In the genomic region with DNA sequence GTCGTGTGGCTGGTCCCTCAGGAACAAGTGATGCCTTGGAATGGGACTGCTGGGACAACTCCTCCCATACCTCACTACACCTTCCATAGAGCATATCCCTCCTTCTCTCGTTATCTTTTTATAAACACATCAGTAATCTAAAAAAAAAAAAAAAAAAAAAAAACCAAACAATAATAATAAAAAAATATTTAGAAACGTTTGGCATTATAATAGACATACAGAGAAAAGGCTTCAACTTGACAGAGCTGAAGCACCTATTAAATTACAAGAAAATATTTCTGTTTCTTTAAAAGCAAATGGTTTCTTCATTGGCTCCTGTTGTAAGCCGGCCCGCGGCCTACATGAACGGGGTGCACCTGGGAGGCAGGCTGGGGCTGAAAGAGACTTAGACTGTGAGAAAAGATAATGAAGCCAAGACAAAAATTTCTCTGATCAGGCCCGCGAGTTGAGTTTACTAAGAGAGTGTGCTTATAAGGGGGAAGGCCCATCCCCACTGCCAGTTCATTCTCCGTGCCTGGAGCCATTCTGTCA, we compare ENCODE assay signal across 8 mouse cellular contexts. TPM values are rescaled to one million over a fixed set of nuclear protein-coding genes. Genes with fewer than 3 reads are reported as not detected.
DNase-seq lines count a peak whose midpoint lies in the region; ATAC-seq and TF ChIP-seq lines count a peak whose summit lies in the region.

No protein-coding gene starts in this region.

- ATAC-seq in forebrain, embryonic 14.5 days = no peak
- no peak for ATAC-seq in megakaryocyte, adult 5-6 weeks (ENCODE audit: poor library complexity, severe bottlenecking)
- ATAC-seq in intestine, embryonic 16.5 days = no peak; the same call in 1 of the 2 replicates

- peaks cover 10% of the 10 kb centered on the region for H3K4me1 ChIP-seq in forebrain, embryonic 10.5 days
- H3K4me1 ChIP-seq in forebrain, embryonic 14.5 days (ENCODE audit: control insufficient read depth, insufficient read depth, low read length) = no peaks in the 10 kb centered on the region
- peaks cover 51% of the 10 kb centered on the region for H3K4me1 ChIP-seq in megakaryocyte, embryonic 14.5 days
- H3K4me1 ChIP-seq in intestine, embryonic 16.5 days (ENCODE audit: control insufficient read depth, insufficient read depth, low read length) = peaks cover 3% of the 10 kb centered on the region; the same call in 1 of the 2 replicates
- peaks cover 2% of the 10 kb centered on the region; the same call in 1 of the 2 replicates for H3K4me1 ChIP-seq in olfactory bulb, adult 2 months (ENCODE audit: control insufficient read depth, insufficient read depth, low read length)

- TF ChIP-seq POLR2A in olfactory bulb, adult 2 months (IDR thresholded peaks at IDR 0.05; ENCODE audit: insufficient read depth, low read depth, low read length) = no peak

- H3K4me2 ChIP-seq in forebrain, embryonic 14.5 days (ENCODE audit: low read length) = no peak overlapping the region; the same call in 1 of the 2 replicates
- H3K4me2 ChIP-seq in intestine, embryonic 16.5 days (ENCODE audit: low read depth, low read length) = peak overlapping the region; percentile 56

- peak overlapping the region; percentile 33 for H3K4me3 ChIP-seq in forebrain, embryonic 10.5 days
- H3K4me3 ChIP-seq in forebrain, embryonic 14.5 days (ENCODE audit: low read depth, low read length) = no peak overlapping the region
- peak overlapping the region; percentile 95 for H3K4me3 ChIP-seq in megakaryocyte, embryonic 14.5 days (replicated peaks)
- H3K4me3 ChIP-seq in intestine, embryonic 16.5 days (ENCODE audit: low read length) = peak overlapping the region; percentile 47
- H3K4me3 ChIP-seq in olfactory bulb, adult 2 months (ENCODE audit: insufficient read depth, low read depth, low read length) = peak overlapping the region; percentile 12; the same call in 1 of the 2 replicates

- H3K27ac ChIP-seq in forebrain, embryonic 10.5 days = 0 out of 2 replicates have a peak overlapping the region, but pooled peaks have one; percentile 64
- H3K27ac ChIP-seq in forebrain, embryonic 14.5 days (ENCODE audit: low read depth, low read length) = no peak overlapping the region
- H3K27ac ChIP-seq in intestine, embryonic 16.5 days (ENCODE audit: low read length) = peak overlapping the region; percentile 72
- no peak overlapping the region for H3K27ac ChIP-seq in olfactory bulb, adult 2 months (ENCODE audit: insufficient read depth, low read depth, low read length)

- no peak for TF ChIP-seq CTCF in olfactory bulb, adult 2 months (IDR thresholded peaks at IDR 0.05; ENCODE audit: insufficient read depth, low read depth, low read length)

- no peaks in the 10 kb centered on the region for H3K27me3 ChIP-seq in forebrain, embryonic 10.5 days (ENCODE audit: poor library complexity, severe bottlenecking)
- H3K27me3 ChIP-seq in forebrain, embryonic 14.5 days (replicated peaks; ENCODE audit: control insufficient read depth, insufficient read depth, low read length) = no peaks in the 10 kb centered on the region
- H3K27me3 ChIP-seq in megakaryocyte, embryonic 14.5 days (replicated peaks) = no peaks in the 10 kb centered on the region
- no peaks in the 10 kb centered on the region for H3K27me3 ChIP-seq in intestine, embryonic 16.5 days (replicated peaks; ENCODE audit: control insufficient read depth, insufficient read depth, low read length)

- DNase-seq in forebrain, embryonic 10.5 days (ENCODE audit: extremely low spot score, low spot score) = peak; percentile 17
- no peak for DNase-seq in forebrain, embryonic 14.5 days (ENCODE audit: low spot score)
- no peak for DNase-seq in yolk sac, embryonic 10.5 days (ENCODE audit: low spot score)
- DNase-seq in cerebellum, postnatal 10 days = no peak

- WGBS in forebrain, embryonic 10.5 days = 45% methylated on average over 10 of the region's 10 CpGs
- WGBS in forebrain, embryonic 14.5 days = 42% methylated on average over 10 of the region's 10 CpGs
- WGBS in intestine, embryonic 16.5 days = 38% methylated on average over 10 of the region's 10 CpGs
- 54% methylated on average over 10 of the region's 10 CpGs for WGBS in olfactory bulb, adult 2 months

- H3K9me3 ChIP-seq in forebrain, embryonic 10.5 days = no peaks in the 10 kb centered on the region
- no peaks in the 10 kb centered on the region for H3K9me3 ChIP-seq in forebrain, embryonic 14.5 days (replicated peaks; ENCODE audit: control insufficient read depth, low read length)
- H3K9me3 ChIP-seq in megakaryocyte, embryonic 14.5 days = no peaks in the 10 kb centered on the region
- H3K9me3 ChIP-seq in intestine, embryonic 16.5 days (ENCODE audit: control insufficient read depth, low read length) = no peaks in the 10 kb centered on the region

- H3K9ac ChIP-seq in forebrain, embryonic 14.5 days (ENCODE audit: low read length) = no peak overlapping the region
- peak overlapping the region; percentile 59 for H3K9ac ChIP-seq in intestine, embryonic 16.5 days (ENCODE audit: low read depth, low read length)

- no peaks in the 10 kb centered on the region for H3K36me3 ChIP-seq in forebrain, embryonic 10.5 days (replicated peaks)
- no peaks in the 10 kb centered on the region for H3K36me3 ChIP-seq in forebrain, embryonic 14.5 days (ENCODE audit: control insufficient read depth, insufficient read depth, low read length)
- peaks cover 30% of the 10 kb centered on the region for H3K36me3 ChIP-seq in megakaryocyte, embryonic 14.5 days (replicated peaks; ENCODE audit: low read length)
- H3K36me3 ChIP-seq in intestine, embryonic 16.5 days (ENCODE audit: control insufficient read depth, insufficient read depth, low read length) = no peaks in the 10 kb centered on the region

RNA-seq across cellular contexts. Expression of a gene that starts 0.5 kb away (rescaled TPM):
- 4.0 TPM in 2 replicates for polyA plus RNA-seq in forebrain, embryonic 10.5 days (2016; fragmentation: Nextera tagmentation; extraction: Ambion mirVana)
- 1.5 and 2.2 TPM in 2 replicates for polyA plus RNA-seq in forebrain, embryonic 14.5 days (2014; fragmentation: Nextera tagmentation; extraction: Ambion mirVana)
- 2.5 TPM in 1 of 2 replicates, not detected in the other for polyA plus RNA-seq in megakaryocyte, embryonic 14.5 days (2012; ENCODE audit: insufficient read depth, low replicate concordance)
- total RNA-seq in megakaryocyte, adult 5-6 weeks (2015) = 5.0 and 11.2 TPM in 2 replicates
- 8.9 and 10.4 TPM in 2 replicates for total RNA-seq in megakaryocyte, adult 5-6 weeks (2017)
- 15.9 and 16.5 TPM in 2 replicates for polyA plus RNA-seq in intestine, embryonic 16.5 days (2015; fragmentation: Nextera tagmentation; extraction: Ambion mirVana)
- not detected in 2 replicates for polyA plus RNA-seq in olfactory bulb, adult 2 months (2012; ENCODE audit: insufficient read depth, insufficient read length, low replicate concordance, missing spikeins)

RNA-seq across cellular contexts. Expression of a gene that starts 8.9 kb away (rescaled TPM):
- 5.9 and 6.8 TPM in 2 replicates for polyA plus RNA-seq in forebrain, embryonic 10.5 days (2016; fragmentation: Nextera tagmentation; extraction: Ambion mirVana)
- polyA plus RNA-seq in forebrain, embryonic 14.5 days (2014; fragmentation: Nextera tagmentation; extraction: Ambion mirVana) = 1.2 and 1.9 TPM in 2 replicates
- polyA plus RNA-seq in megakaryocyte, embryonic 14.5 days (2012; ENCODE audit: insufficient read depth, low replicate concordance) = 0.32 TPM in 1 of 2 replicates, not detected in the other
- total RNA-seq in megakaryocyte, adult 5-6 weeks (2015) = 24.2 and 24.8 TPM in 2 replicates
- 46.0 and 76.0 TPM in 2 replicates for total RNA-seq in megakaryocyte, adult 5-6 weeks (2017)
- polyA plus RNA-seq in intestine, embryonic 16.5 days (2015; fragmentation: Nextera tagmentation; extraction: Ambion mirVana) = 21.2 and 23.2 TPM in 2 replicates
- not detected in 2 replicates for polyA plus RNA-seq in olfactory bulb, adult 2 months (2012; ENCODE audit: insufficient read depth, insufficient read length, low replicate concordance, missing spikeins)

RNA-seq across cellular contexts. Expression of a gene that starts 28.4 kb away (rescaled TPM):
- polyA plus RNA-seq in forebrain, embryonic 10.5 days (2016; fragmentation: Nextera tagmentation; extraction: Ambion mirVana) = 0.31 and 0.33 TPM in 2 replicates
- polyA plus RNA-seq in forebrain, embryonic 14.5 days (2014; fragmentation: Nextera tagmentation; extraction: Ambion mirVana) = 0.15 and 0.17 TPM in 2 replicates
- 0.31 TPM in 1 of 2 replicates, not detected in the other for polyA plus RNA-seq in megakaryocyte, embryonic 14.5 days (2012; ENCODE audit: insufficient read depth, low replicate concordance)
- total RNA-seq in megakaryocyte, adult 5-6 weeks (2015) = 2.8 and 2.9 TPM in 2 replicates
- total RNA-seq in megakaryocyte, adult 5-6 weeks (2017) = 4.9 and 8.0 TPM in 2 replicates
- 1.7 TPM in 2 replicates for polyA plus RNA-seq in intestine, embryonic 16.5 days (2015; fragmentation: Nextera tagmentation; extraction: Ambion mirVana)
- not detected in 2 replicates for polyA plus RNA-seq in olfactory bulb, adult 2 months (2012; ENCODE audit: insufficient read depth, insufficient read length, low replicate concordance, missing spikeins)

RNA-seq across cellular contexts. Expression of a gene that starts 32.6 kb away (rescaled TPM):
- 8.4 and 9.7 TPM in 2 replicates for polyA plus RNA-seq in forebrain, embryonic 10.5 days (2016; fragmentation: Nextera tagmentation; extraction: Ambion mirVana)
- polyA plus RNA-seq in forebrain, embryonic 14.5 days (2014; fragmentation: Nextera tagmentation; extraction: Ambion mirVana) = 7.2 and 8.3 TPM in 2 replicates
- polyA plus RNA-seq in megakaryocyte, embryonic 14.5 days (2012; ENCODE audit: insufficient read depth, low replicate concordance) = 1.2 and 5.9 TPM in 2 replicates
- total RNA-seq in megakaryocyte, adult 5-6 weeks (2015) = 6.2 and 10.6 TPM in 2 replicates
- total RNA-seq in megakaryocyte, adult 5-6 weeks (2017) = 15.7 and 23.1 TPM in 2 replicates
- polyA plus RNA-seq in intestine, embryonic 16.5 days (2015; fragmentation: Nextera tagmentation; extraction: Ambion mirVana) = 19.7 and 21.1 TPM in 2 replicates
- polyA plus RNA-seq in olfactory bulb, adult 2 months (2012; ENCODE audit: insufficient read depth, insufficient read length, low replicate concordance, missing spikeins) = 336 TPM in 1 of 2 replicates, not detected in the other

RNA-seq across cellular contexts. Expression of a gene that starts 42.9 kb away (rescaled TPM):
- polyA plus RNA-seq in forebrain, embryonic 10.5 days (2016; fragmentation: Nextera tagmentation; extraction: Ambion mirVana) = not detected in 2 replicates
- 0.84 TPM in 1 of 2 replicates, not detected in the other for polyA plus RNA-seq in forebrain, embryonic 14.5 days (2014; fragmentation: Nextera tagmentation; extraction: Ambion mirVana)
- not detected in 2 replicates for polyA plus RNA-seq in megakaryocyte, embryonic 14.5 days (2012; ENCODE audit: insufficient read depth, low replicate concordance)
- total RNA-seq in megakaryocyte, adult 5-6 weeks (2015) = 0.68 TPM in 1 of 2 replicates, not detected in the other
- total RNA-seq in megakaryocyte, adult 5-6 weeks (2017) = 7.3 and 16.2 TPM in 2 replicates
- 3.2 and 9.2 TPM in 2 replicates for polyA plus RNA-seq in intestine, embryonic 16.5 days (2015; fragmentation: Nextera tagmentation; extraction: Ambion mirVana)
- not detected in 2 replicates for polyA plus RNA-seq in olfactory bulb, adult 2 months (2012; ENCODE audit: insufficient read depth, insufficient read length, low replicate concordance, missing spikeins)

Comparison
In these comparisons a context has a peak if more than half of its experiments do, and no peak if none do; other contexts are left out.
1. H3K27ac ChIP-seq: peak in forebrain, embryonic 10.5 days (single experiment) and intestine, embryonic 16.5 days (single experiment); none in forebrain, embryonic 14.5 days (single experiment) and olfactory bulb, adult 2 months (single experiment).
2. RNA of a gene that starts 28.4 kb away (polyA plus RNA-seq): not detected in olfactory bulb, adult 2 months; 1.7 TPM in intestine, embryonic 16.5 days, 0.31 to 0.33 TPM in forebrain, embryonic 10.5 days, 0.31 TPM in megakaryocyte, embryonic 14.5 days and 0.15 to 0.17 TPM in forebrain, embryonic 14.5 days; every median in the first group is over 10 times any median in the second.